Mouse (Mus musculus) thymus, postnatal 25 days (tissue): ENCODE results near the gene Msln.
"Not testable (repeated sequence)": the region's sequence is repeated elsewhere in the genome, so short reads cannot be mapped to it uniquely, and the experiment has no call there.

Experiments
- DNase-seq: peaks from one replicate; pipeline ENCODE4 v3.0.0; 2022

The Msln gene

GRCm38 (mm10) chr17:25765886-25766285, 11.7 kb upstream of the Msln start:
- no peak for DNase-seq

- no peak for DNase-seq
Measured at GRCm38 (mm10) chr17:25762591-25762990, 8.4 kb upstream of the Msln start.

GRCm38 (mm10) chr17:25761561-25761970, 7.4 kb upstream of the Msln start:
- DNase-seq: no peak

- DNase-seq: no peak
Measured at GRCm38 (mm10) chr17:25760148-25760547, 6.0 kb upstream of the Msln start.

GRCm38 (mm10) chr17:25757691-25758090, 3.5 kb upstream of the Msln start:
- no peak for DNase-seq

GRCm38 (mm10) chr17:25756378-25757242, 2.4 kb upstream of the Msln start:
- DNase-seq: no peak

GRCm38 (mm10) chr17:25755627-25756377, 1.6 kb upstream of the Msln start:
- DNase-seq: no peak

GRCm38 (mm10) chr17:25755086-25755485, 908 bp upstream of the Msln start:
- no peak for DNase-seq

GRCm38 (mm10) chr17:25751446-25751845, 2.7 kb downstream of the Msln start:
- no peak for DNase-seq

- no peak for DNase-seq
Measured at GRCm38 (mm10) chr17:25749314-25749713, 4.9 kb downstream of the Msln start.

- no peak for DNase-seq
Measured at GRCm38 (mm10) chr17:25748238-25748637, 5.9 kb downstream of the Msln start.

GRCm38 (mm10) chr17:25744311-25744710, 9.9 kb downstream of the Msln start:
- DNase-seq: no peak

GRCm38 (mm10) chr17:25743831-25744230, 10.3 kb downstream of the Msln start:
- no peak for DNase-seq

GRCm38 (mm10) chr17:25741471-25741870, 12.7 kb downstream of the Msln start:
- not testable (repeated sequence) for DNase-seq

GRCm38 (mm10) chr17:25738861-25739260, 15.3 kb downstream of the Msln start:
- DNase-seq: no peak

- DNase-seq: no peak
Measured at GRCm38 (mm10) chr17:25735745-25736144, 18.4 kb downstream of the Msln start, which contains the start of gene Mslnl. Mslnl (plus strand) TSS chr17:25736042.

GRCm38 (mm10) chr17:25735246-25735645, 18.9 kb downstream of the Msln start:
- DNase-seq: no peak

- DNase-seq: peak; percentile 82
Measured at GRCm38 (mm10) chr17:25732082-25732481, 22.1 kb downstream of the Msln start.

- no peak for DNase-seq
Measured at GRCm38 (mm10) chr17:25728009-25728270, 26.2 kb downstream of the Msln start.

- peak; percentile 97 for DNase-seq
Measured at GRCm38 (mm10) chr17:25727265-25728008, 26.7 kb downstream of the Msln start, which contains the start of the genes Chtf18 and Rpusd1. Chtf18 (minus strand) TSS chr17:25727419. Rpusd1 (plus strand) TSS chr17:25727670.

GRCm38 (mm10) chr17:25725264-25725663, 28.9 kb downstream of the Msln start:
- no peak for DNase-seq

GRCm38 (mm10) chr17:25723919-25724318, 30.3 kb downstream of the Msln start:
- no peak for DNase-seq

- no peak for DNase-seq
Measured at GRCm38 (mm10) chr17:25723470-25723869, 30.7 kb downstream of the Msln start.
